Mouse (Mus musculus) embryo, embryonic 9.5 days (tissue): ENCODE measurements at regions not wholly inside any gene's neighbourhood (a gene's known extent, or its start where the extent isn't known, plus 50 kb on each side); places are given as distances from the start of the nearest gene placed in this dataset.

Source experiments
- DNase-seq: peaks from one replicate; pipeline ENCODE4 v3.0.0-alpha.2; 2017; ENCODE audit errors: extremely low spot score

DNA sequence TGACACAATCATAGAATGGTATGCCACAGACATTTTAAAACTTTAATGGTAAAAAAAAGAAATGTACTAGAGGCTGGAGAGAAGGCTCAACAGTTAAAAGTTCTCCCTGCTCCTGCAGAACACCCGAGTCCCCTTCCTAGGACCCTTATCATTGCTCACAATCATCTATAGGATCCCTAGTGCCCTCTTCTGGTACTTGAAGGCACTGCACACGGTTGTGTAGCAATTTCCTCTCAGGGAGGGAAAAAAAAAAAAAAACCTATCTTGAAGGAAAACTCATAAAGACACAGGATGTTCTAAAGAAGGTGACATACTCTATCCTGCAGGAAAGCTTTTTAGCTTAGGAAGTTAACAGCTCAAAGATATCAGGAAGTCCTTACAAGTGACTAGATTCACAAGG is 154.4 kb upstream of the Lmcd1 start:
- DNase-seq: no peak

DNA sequence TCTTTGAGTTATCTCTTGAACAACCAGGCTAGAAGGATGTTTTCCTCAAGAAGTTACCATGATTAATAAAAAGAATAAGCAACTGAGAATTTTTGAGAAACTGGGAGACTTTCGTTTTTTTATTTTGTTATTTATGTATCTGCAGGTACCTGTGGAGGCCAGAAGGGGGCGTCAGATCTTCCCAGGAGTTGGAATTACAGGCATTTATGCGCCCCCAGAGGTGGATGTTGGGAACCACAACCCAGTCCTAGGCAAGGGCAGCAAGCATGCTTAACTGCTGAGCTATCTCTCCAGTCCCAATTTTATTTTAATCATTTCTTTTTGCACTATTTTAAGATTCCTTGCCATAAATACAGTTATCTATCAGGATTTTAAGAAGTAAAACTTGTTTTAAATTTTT is 140.0 kb upstream of the Lmcd1 start:
- peak; percentile 31 for DNase-seq

GRCm38 (mm10) chr6:112152535-112153364 is 120.8 kb upstream of the Lmcd1 start:
- no peak for DNase-seq

DNA sequence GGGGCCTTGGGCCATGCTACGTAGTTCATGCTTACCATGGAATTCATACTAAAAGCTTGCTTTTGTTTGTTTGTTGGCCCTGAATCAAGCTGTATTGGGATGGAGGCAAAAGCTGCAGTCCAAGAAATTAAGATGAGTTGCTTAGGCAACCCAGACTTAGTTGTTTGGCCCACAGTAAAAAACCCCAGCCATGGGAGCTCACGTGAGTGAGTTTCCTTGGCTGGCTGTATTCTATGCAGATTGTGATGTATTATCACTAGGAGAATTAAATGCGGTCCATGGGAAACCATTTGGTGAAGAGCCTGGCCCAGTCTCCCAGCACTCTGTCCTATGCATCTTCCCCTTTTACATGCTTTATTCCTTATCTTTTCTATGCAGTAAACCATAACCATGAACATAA is 106.1 kb upstream of the Lmcd1 start:
- no peak for DNase-seq

- no peak for DNase-seq
Observed at GRCm38 (mm10) chr6:112176344-112176743, 97.2 kb upstream of the Lmcd1 start.

- no peak for DNase-seq
Observed at GRCm38 (mm10) chr6:112187636-112188035, 85.9 kb upstream of the Lmcd1 start.

DNA sequence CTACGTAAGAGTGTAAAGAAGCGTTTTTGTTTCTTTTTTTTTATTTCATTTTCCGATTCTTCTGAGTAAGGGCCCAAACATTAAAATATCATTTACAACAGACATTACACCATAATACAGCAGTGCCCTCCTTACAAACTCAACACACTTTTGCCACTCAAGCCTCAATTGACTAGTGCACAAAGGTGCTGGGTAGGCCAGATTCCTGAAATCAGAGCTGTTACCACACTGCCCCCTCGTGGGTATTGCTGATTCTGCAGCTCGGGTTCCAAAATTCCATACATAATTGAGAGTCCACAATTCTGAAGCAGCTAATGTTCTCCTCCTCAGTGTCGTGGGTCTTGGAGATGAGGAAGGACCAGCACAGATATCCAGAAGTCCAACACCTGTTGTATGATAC is 82.5 kb upstream of the Lmcd1 start:
- peak; percentile 73 for DNase-seq

GRCm38 (mm10) chr6:112197445-112197844 is 76.1 kb upstream of the Lmcd1 start:
- peak; percentile 81 for DNase-seq

- no peak for DNase-seq
Observed at GRCm38 (mm10) chr6:112199241-112199640, 74.3 kb upstream of the Lmcd1 start.

- no peak for DNase-seq
Observed at GRCm38 (mm10) chr6:112202120-112202519, 71.4 kb upstream of the Lmcd1 start.

- no peak for DNase-seq
Observed at GRCm38 (mm10) chr6:112203321-112203720, 70.2 kb upstream of the Lmcd1 start.

GRCm38 (mm10) chr6:112204956-112205355 is 68.6 kb upstream of the Lmcd1 start:
- no peak for DNase-seq

GRCm38 (mm10) chr6:112205420-112205995 is 68.0 kb upstream of the Lmcd1 start:
- no peak for DNase-seq

- peak; percentile 57 for DNase-seq
Observed at GRCm38 (mm10) chr6:112207229-112207628, 66.3 kb upstream of the Lmcd1 start.

DNA sequence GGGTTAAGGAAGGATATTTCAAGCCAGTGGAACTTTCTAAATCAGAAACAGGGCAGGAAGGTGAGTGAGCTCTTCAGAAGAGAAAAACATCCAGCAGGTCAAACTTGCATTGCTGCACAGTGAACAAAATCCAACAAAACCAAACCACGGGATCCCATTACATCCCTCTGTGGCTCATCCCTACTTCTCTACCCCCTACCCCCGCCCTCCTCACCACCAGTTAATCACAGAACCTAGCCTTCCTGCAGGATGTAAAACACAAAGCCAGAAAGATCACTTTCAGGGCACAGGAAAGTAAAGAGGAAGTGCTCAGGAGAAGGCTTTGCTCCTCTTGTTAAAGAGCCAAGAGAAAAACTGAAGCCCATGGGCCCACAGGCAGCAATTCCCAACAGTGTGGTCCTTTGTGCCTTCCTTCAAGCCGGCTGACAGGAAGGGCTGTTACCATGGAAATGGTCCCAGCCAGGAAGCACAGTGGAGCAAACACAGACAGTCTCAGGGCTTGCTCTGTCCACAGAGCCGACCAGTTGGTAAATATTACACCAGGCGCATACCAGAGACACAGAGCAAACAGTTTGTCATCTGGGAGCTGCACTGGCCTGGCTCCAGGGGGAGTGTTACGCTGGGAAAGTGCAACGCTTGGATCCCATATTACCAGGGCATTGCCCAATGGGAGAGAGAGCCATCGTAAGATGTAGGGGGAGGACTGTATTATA is 63.2 kb upstream of the Lmcd1 start:
- DNase-seq: peak; percentile 42

GRCm38 (mm10) chr6:112216868-112217267 is 56.7 kb upstream of the Lmcd1 start:
- DNase-seq: no peak

DNA sequence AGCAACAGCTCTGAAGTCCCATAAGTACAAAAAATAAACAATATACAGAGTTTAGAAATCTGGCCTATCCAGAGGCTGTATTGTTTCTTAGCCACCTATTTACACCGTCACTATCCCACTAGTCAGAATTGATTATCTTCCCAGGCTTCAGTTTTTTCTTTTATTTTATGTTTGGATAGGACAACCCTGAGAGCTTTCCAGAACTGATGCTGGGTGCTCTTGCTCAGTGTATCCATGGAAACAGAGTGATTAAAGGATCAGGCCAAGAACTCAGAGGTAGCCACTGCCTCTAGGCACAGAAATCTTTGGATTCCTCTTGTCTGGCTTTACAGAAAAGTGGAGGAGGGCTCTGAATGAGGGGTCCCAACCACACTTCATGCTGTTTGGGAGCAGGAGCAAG is 55.3 kb upstream of the Lmcd1 start:
- no peak for DNase-seq

- DNase-seq: no peak
Observed at GRCm38 (mm10) chr6:112219641-112220040, 53.9 kb upstream of the Lmcd1 start.

GRCm38 (mm10) chr6:112220149-112220548 is 53.4 kb upstream of the Lmcd1 start:
- DNase-seq: no peak

DNA sequence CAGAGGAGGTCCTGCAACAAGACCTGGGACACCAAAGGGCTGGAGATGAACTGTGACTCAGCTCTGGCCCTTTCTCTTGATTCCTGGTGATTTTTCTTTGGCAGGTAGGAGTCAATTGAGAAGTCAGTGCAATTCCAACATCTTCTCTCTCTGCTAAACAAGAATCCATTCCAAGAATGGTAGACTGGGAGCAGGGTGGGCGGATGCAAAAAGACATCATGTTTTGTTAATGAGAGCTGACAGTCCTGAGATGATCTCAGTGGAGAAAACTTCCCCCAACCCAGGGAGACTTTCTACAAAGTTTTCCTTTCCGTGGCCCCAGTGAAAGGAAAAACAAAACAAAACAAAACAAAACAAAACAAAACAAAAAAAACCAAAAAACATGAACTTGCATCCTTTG is 52.2 kb upstream of the Lmcd1 start:
- no peak for DNase-seq

- no peak for DNase-seq
Observed at GRCm38 (mm10) chr6:112223325-112223724, 50.2 kb upstream of the Lmcd1 start.
